Mouse (Mus musculus) right cerebral cortex, postnatal 36 days (tissue): ENCODE measurements around the gene Ndst2.

Experiments used
- DNase-seq, 2 experiments: peaks; one replicate each; pipeline ENCODE4 v3.0.0; 2022; ENCODE audit warnings: low spot score in 2 of 2, mixed read lengths in 1 of 2

The Ndst2 gene

DNA sequence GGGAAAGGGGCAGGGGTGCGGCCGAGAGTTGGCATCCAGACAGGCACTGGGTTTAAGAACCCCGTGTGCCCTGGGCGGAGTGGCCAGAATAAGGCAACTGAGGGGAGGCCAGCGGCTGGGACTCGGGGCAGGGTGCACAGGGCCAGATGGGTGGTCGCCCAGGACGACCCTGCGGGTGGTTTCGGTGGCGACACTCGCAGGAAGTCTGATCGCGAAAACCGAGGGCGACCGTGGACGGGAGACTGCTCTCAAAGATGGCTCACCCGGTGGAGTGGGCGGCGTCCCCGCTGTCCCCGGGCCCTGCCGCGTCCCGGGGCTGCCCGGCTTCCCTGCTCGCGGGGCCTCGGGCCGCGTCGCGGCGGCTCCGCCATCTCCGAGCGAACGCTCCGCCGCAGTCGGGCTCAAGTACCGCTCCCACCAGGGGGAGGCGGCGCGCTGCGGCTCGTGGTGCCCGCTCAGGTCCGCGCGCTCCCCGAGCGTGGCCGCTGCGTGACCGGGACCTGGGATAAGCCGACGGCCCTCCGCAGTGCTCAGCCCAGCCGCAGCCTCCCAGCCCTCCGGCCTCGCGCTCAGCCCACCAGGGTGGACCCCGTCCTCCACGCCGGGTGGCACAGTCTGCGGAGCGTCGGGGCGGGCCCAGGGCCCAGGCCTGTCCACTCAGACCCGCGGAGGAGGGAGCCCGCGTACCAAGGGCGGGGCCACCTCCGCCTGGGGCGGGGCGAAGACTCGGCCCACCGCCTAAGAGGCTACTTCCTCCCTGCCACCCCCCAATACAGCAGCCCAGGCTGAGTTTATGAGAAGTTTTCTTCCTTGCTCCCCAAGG, at the start of gene Ndst2:
TSS of gene Ndst2 (minus strand) at position 611 of the 823 bp plus-strand sequence.
- peak; percentile 75 to 77 for DNase-seq

DNA sequence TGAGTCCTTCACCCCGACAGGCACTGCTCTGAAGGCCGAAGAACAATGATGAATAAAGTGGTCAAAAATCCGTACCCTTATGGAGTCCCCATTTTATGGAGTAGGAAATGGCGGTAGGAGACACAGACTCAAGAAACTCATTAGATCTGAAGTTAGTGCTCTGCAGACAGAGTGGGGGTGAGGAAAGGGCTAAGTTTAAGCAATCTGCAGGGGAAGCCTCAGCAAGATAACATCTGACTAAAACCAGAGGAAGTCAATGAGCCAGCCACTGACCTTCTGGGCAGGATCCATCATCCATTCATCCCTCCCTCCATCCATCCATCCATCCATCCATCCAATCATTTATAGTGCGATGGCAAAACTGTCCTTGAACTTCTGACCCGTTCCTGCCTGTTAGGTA, 49.2 kb upstream of the Ndst2 start:
- DNase-seq: no peak

GRCm38 (mm10) chr14:20782860-20783259, 48.5 kb upstream of the Ndst2 start:
- DNase-seq: no peak

DNA sequence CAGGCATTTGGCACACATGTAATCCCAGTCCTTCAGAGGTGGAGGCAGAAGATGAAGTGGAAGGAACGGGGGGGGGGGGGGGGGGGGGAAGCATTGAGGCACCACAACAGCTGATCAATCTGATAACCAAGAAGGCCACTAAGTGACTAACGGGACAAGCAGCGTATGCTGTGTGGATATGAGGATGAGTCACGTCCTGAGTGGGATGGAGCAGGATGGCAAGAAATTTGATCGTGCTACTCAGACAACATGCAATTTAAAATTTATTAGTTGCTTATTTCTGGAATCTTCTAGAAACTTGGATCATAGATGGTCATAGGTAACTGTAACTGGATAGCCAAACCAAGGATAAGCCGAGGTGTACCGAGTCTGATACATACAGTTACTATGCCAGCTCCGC, 45.9 kb upstream of the Ndst2 start:
- no peak for DNase-seq

GRCm38 (mm10) chr14:20778496-20778895, 44.1 kb upstream of the Ndst2 start:
- peak in 1 of 2 experiments; percentile 54 for DNase-seq

DNA sequence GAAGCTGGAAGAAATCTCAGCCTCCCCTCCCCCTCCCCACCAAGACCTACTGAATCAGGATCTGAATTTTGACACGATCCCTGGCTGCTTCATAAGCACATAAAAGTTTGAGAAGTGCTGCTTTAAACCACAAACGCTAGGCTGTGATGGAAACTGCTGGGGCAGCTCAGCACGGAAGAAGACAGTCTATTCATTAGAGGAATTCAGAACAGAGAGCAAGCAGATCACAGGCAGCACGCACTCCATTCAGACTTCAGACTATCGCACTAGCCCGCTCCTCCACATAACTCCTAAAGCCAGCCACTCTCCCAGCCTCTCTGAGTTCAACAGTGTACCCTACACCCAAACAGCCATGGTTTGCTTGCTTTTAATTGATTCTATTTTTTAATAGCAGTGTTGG, 41.3 kb upstream of the Ndst2 start:
- DNase-seq: no peak

- DNase-seq: no peak
Measured at GRCm38 (mm10) chr14:20773410-20773809, 39.0 kb upstream of the Ndst2 start.

DNA sequence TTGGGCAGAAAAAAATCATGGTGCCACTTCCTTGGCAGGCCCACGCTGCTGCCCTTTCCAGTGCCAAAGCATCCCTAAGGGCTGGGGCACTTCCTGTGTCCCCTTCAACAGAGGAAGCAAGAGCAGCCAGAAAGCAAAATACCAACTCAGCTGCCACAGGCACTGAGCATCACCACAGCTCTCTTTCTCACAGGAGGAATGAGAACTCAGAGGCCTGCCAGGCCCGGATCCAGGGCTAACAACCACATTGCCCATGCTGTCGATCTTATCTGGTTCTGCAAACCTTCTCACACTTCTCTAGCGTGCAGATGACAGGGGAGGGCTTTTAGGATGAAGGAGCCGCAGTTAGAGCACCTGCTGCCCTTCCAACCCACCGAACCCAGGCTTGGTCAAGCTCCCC, 38.4 kb upstream of the Ndst2 start:
- no peak for DNase-seq

DNA sequence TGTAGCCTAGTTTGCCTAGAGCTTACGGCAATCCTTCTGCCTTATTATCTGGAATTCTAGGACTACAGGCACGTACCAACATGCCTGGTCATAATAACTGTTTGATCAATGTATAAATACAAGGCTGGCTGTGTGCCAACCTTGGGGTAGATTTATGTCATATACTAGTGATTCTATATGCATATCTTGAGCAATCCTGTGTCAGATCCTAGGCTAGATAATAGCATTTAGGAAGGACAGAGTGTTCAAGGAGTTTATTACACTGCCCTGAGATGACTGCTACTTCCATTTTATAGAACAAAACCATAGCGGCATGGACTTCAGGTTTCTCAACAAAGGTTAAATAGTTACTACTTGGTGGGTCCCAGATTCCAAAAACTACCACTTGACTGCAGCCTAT, 37.6 kb upstream of the Ndst2 start:
- no peak for DNase-seq

DNA sequence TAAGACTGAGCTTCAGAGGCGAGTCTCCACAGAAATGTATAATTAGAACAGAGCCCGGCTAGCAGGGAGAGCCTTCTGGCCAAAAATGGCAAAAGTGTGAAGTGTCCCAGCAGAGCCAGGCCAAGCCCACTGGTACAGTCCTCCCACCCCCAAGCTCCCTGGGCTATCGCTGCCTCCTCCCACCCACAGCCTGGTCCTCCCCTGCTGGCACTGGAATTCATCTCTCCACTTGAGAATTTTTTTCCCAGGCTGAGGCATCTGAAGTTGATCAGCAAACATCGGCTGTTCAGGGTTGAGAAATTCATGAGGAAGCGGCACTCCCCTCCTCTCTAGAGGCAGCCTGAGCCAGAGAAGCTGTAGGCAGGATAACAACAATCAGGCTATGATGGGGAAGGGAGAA, 34.2 kb upstream of the Ndst2 start:
- DNase-seq: no peak

DNA sequence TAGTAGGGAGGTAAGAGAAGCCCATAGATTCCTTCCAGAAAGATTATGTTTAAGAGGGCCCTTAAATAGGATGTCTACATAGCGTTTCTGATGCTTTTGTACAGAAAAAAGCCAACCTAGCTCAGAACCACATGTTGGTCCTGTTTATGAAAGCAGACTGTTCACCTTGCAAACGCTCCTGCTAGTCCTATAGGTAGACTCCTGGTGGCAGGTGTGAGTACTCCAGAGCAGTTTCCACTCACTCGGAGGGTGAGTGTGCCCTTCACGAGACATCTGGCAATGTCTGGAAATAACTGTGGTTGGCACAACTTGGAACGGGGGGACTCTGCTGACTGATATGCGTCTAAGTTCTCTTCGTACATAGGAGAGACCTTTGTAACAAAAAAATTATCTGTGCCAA, 33.6 kb upstream of the Ndst2 start:
- no peak for DNase-seq

DNA sequence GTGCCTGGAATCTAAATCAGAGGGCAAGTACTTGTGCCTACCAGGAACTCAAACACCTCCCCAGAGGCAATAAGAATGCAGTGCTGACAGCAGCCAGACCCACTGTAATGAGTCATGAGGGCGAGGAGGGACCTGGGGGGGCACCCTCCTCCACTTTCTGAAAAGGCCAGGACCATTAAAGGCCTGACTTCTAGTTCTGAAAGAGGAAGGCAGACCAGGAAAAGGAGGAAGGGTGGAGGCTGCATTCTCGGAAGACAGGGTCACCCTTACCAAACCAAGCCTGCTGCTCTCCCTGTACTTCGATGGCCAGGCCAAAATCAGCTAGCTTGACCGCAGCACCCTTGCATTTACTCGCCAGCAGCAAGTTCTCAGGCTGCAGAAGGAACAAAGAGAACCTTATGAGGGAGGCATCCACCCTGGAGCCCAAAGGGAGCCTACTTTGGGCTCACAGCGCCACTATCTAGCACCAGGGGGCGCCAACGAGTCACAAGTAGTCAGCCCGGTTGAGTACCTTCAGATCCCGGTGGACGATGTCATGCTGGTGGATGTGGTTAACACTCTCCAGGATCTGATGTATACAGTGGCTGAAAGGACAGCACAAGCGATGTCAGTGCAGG, 31.4 kb upstream of the Ndst2 start:
- peak; percentile 77 to 84 for DNase-seq

DNA sequence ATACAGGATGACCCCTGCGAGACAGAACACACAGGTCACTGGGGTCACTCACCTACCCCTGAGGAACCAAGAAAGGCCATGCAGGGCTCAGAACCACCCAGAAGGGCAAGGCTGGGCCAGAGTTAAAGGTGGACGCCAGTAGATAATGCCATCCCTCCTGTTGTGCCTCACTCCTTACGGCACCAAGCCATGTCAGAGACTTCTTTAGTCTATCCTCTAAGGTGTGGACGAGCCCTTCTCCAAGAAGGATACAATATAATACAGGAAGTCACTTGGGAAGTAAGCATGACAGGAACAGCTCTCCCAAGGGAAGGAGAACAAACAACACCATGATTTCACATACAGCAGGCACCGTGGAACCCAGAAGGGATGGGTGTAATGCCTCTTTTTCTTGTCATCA, 30.6 kb upstream of the Ndst2 start:
- DNase-seq: no peak

DNA sequence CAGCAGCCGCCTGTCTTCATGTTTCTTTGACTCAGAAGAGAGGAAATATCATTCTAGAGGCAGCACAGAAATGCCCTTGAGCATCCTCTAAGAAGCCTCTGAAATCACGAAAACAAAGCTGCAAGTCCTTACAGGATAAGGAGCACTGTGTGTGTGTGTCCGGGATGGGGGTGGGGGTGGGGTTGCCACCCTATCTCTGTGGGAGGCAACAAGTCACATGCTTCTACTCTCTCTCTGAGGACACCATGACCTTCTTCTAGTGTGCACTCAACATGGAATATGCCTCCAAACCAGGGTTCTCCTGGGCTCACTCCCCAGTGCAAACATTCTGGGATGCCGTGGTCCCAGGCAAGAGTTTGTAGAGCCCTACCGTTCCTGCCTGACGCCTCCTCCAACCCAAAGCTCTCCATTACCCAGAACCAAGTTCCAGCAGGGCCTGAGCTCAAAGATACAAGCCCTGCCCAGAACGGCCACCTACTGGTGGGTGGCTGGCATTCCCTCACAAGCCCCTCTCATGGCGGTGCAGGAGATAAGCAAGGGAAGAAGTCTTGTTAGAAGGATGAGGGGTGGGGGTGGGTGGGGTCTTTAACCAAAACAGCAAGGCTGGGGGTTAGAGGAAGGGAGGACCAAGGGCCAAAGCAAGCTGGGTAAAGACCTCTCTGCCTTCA, 24.5 kb upstream of the Ndst2 start:
- no peak for DNase-seq

DNA sequence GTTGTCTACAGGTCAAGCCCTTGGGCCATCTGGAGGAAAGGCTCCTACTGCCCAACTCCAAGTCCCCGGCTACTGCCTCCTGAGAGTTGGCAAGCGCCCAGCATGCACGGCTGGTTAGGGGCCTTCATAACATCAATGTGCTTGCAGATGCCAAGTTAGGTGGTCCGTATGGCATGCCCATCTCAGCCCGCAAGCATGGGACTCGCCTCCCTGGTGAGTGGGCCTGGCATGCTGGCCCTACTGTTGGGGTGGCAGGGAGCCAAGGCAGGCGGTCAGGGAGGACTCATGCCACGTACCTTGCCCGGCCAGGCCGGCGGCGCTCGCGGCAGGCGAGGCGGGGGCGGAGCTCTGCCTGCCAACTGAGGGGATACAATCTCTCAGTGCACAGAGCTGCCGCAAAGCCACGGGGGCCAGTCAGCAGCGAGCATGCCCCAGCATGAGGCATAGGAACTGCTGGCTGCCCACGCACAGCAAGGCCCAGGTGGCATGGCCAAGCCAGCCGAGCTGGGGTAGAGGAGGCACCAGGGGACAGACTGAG, 23.1 kb upstream of the Ndst2 start:
- DNase-seq: no peak

DNA sequence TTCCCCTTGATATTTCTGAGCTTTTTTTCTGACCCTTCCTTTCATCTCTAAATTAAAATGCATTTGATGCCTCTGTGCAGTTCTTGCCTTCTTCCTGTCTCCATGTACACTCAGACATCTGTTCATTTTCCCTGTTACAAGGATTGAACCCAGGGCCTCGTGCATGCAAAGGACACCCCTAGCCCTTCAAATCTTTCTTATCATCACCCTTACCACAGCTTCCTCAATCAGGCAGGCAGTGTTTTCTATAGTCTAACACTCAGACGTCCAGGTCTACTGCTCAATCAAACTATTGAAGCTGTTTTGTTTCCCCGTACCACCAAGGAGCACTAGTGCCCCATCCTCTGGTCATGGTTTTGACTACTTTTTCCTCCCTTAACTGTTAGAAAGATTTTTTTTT, 19.4 kb upstream of the Ndst2 start:
- no peak for DNase-seq

DNA sequence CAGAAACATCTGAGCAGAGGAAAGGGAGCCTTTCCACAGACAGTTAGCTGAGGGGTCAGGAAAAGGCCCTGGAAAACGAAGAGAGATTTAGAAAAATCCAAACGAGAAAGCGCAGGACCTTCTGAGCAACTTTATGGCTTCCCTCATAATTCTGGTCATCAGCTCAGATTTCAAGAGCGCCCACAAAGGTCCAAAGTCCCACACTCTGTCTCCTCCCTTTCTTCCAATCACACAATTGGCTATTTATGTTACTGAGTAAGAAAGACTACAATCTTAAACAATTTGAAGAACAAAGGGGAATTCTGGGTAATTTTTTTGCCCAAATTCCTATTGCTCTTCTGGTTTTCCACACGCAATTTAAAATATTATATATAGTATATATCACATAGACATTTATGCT, 16.1 kb upstream of the Ndst2 start:
- no peak for DNase-seq

DNA sequence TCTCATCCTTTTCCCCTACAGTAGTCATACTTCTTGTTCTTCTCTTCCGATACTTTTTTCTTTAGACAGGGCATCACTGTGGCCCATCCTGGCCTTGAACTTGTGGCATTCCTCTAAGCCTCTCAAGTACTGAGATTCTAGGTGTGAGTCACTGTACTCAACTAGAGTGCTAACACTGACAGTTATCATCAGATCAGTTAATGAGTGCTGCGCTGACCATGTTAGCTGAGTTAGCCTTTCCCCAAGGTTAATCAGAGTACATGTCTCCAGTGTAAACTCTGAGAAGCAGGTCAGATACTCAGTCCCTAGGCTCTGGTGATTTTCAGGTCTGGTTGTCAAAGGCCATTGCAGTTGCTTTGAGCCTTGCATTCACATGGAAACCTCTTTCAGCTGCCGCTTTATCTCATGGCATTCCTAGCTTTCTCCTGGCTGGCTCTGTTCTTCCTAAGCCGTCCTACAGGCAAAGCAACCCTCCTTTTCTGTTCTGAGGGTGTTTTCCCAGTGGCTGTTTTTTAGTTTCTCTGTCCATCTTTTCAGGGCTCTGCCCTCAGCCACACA, 15.2 kb upstream of the Ndst2 start:
- DNase-seq: no peak

DNA sequence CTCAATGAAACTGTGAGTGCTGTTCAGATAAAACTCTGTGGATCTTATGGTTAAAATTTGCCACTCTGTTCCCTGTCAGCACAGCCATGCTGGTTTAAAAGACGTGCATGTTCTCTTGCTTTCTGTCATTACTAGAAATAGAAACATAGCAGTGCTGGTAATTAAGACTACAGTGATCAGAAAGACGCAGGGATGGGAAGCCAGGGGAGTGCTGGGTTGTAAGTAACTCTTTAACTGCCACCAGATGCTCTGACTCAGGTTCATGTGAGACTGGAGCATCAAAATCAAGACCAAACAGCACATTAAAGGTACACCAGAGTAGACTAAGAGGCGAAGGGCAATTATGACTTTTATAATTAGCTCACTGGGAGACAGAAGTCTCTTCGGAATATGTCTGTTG, 14.0 kb upstream of the Ndst2 start:
- DNase-seq: no peak

DNA sequence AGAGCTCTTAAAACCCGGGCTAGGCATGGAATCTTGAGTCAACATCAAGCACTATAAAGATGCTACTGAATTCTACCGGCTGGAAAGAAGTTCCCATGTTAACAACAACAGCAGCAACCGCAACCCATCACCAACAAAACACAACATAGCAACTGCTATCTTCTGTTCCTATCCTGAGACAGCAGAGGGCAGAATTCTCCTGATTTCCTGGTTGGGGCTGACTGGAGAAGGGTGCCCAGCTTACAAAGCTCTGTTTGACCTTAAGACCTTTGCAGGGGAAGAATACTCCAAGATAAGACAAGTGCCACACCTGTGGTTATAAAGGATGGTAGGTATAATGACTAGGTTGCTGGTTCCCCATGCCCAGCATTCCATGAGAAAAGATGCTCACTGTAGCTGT, 12.6 kb upstream of the Ndst2 start:
- DNase-seq: no peak

GRCm38 (mm10) chr14:20743614-20744013, 9.3 kb upstream of the Ndst2 start:
- no peak for DNase-seq

DNA sequence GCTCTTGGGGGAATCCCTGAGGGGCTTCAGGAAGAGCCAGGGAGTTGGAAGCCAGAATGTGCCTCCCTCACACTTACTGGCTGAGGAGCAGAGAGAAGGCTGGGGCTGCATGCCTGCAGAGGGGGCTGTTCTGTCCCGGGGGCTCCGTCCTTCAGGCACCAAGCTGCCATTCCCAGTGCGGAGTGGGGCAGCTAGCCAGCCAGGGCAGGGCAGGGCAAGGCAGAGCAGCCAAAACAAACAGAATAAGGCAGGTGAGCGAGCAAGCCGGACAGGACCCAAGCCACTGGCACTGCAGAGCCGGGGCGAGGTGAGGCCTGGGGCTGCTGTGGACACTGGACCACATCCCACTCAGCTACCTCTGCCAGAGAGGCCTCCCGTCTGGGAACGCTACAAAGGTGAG, 6.9 kb upstream of the Ndst2 start:
- DNase-seq: no peak
